Mouse (Mus musculus): ENCODE data around the gene Snrk.

- TF ChIP-seq CTCF (IDR thresholded peaks at IDR 0.05; ENCODE audit: low read depth) (no peak), EP300 (IDR thresholded peaks at IDR 0.05; ENCODE audit: low read depth) (no peak)
Observed at GRCm38 (mm10) chr9:122178427-122178826, 61.4 kb downstream of the Snrk start.

Measured in liver, postnatal 0 days (tissue).